Comparison of ENCODE assay signal across 17 mouse cellular contexts in the genomic region with DNA sequence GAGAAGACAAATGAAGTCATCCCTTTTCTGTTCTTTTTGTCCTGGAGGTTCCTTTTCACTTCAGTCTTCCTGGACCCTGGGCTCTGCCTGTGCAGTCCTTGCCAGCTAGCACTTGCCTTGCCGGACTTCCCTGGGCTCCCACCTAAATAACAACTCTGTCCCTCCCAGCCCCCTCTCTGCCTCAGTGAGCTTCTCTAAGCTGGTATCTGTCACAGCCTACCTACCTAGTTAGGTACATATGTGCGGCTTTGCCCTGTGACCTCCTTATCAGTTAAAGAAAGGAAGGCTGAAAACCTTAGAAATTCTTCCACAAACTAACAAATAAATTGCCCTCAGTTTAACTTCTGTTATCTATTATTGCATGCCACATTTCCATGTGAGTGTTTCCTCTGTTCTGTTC.
"Had no signal": no experiment of that assay in that cellular context is flagged by ENCODE, and none has a peak within 500 bp of the region (broad histone marks: within the 10 kb centered on the region; RNA-seq: fewer than 3 reads in every experiment).

No protein-coding gene starts in this region.

- H3K9me3 ChIP-seq: liver, embryonic 15.5 days; lung, embryonic 15.5 days; midbrain, embryonic 13.5 days; midbrain, embryonic 15.5 days; neural tube, embryonic 12.5 days; stomach, embryonic 15.5 days had no signal

- H3K27me3 ChIP-seq: liver, embryonic 15.5 days; lung, embryonic 15.5 days; midbrain, embryonic 13.5 days; midbrain, embryonic 15.5 days; neural tube, embryonic 12.5 days; stomach, embryonic 15.5 days had no signal

- H3K4me2 ChIP-seq: liver, embryonic 15.5 days; lung, embryonic 15.5 days; midbrain, embryonic 11.5 days; midbrain, embryonic 13.5 days; midbrain, embryonic 15.5 days; neural tube, embryonic 12.5 days; stomach, embryonic 15.5 days had no signal

- DNase-seq: liver, postnatal 0 days; lung, adult 2 months; lung, postnatal 14 days; lung, postnatal 36 days; right cerebral cortex, postnatal 14 days; thymus, adult 2 months; thymus, postnatal 25 days; thymus, postnatal 4 days had no signal

- H3K27ac ChIP-seq: liver, embryonic 15.5 days; lung, embryonic 15.5 days; macrophage; midbrain, embryonic 13.5 days; midbrain, embryonic 15.5 days; neural tube, embryonic 12.5 days had no signal

- H3K4me1 ChIP-seq: liver, embryonic 15.5 days; midbrain, embryonic 13.5 days; midbrain, embryonic 15.5 days; neural tube, embryonic 12.5 days had no signal

- ATAC-seq: liver, postnatal 0 days; lung, postnatal 0 days; midbrain, embryonic 13.5 days; midbrain, embryonic 15.5 days had no signal

- H3K9ac ChIP-seq: liver, embryonic 15.5 days; liver, postnatal 0 days; lung, embryonic 15.5 days; midbrain, embryonic 13.5 days; midbrain, embryonic 15.5 days; neural tube, embryonic 12.5 days; stomach, embryonic 15.5 days had no signal

- H3K4me3 ChIP-seq: liver, embryonic 15.5 days; lung, embryonic 15.5 days; midbrain, embryonic 13.5 days; midbrain, embryonic 15.5 days; neural tube, embryonic 12.5 days; stomach, embryonic 15.5 days had no signal

- H3K36me3 ChIP-seq: liver, embryonic 15.5 days; lung, embryonic 15.5 days; midbrain, embryonic 13.5 days; midbrain, embryonic 15.5 days; neural tube, embryonic 12.5 days; stomach, embryonic 15.5 days had no signal
